ENCODE assay signal across 9 mouse cellular contexts in the genomic region with DNA sequence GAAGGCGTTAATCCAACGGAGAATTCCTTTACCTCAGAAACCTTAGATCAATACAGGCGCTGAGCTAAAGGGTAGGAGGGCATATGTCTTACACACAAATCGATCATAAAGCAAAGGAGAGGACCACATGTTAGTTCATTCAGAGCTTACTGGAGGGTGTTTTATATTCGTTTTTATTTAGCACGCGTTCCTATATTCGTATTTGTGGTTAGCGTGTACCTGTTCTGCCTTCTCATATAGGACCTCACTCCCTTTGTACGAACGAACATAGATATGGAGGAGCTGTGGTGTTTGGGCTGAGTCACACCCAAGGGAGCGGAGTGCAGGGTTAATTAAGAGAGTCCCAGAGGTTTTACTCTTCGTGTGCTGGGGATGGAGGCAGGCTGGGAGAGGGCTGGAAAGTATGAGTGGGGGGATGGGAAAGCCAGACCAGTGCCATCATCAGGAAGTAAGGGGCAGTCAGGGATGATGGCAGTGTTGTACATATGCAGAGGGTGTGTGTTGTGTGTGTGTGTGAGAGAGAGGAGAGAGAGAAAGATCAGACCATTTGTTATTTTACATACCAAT. TPM values are rescaled to one million over a fixed set of nuclear protein-coding genes. Genes with fewer than 3 reads are reported as not detected.
DNase-seq lines count a peak whose midpoint lies in the region; ATAC-seq and TF ChIP-seq lines count a peak whose summit lies in the region.
"Had no signal": no experiment of that assay in that cellular context is flagged by ENCODE, and none has a peak within 500 bp of the region (broad histone marks: within the 10 kb centered on the region; RNA-seq: fewer than 3 reads in every experiment).

No protein-coding gene starts in this region.

- H3K4me1 ChIP-seq in intestine, embryonic 14.5 days (replicated peaks; ENCODE audit: control insufficient read depth, insufficient read depth, low read length): peaks cover 13% of the 10 kb centered on the region
- H3K4me1 ChIP-seq in neural tube, embryonic 15.5 days: peaks cover 18% of the 10 kb centered on the region

- 69% methylated on average over 13 of the region's 13 CpGs for WGBS in intestine, embryonic 14.5 days
- 65% methylated on average over 13 of the region's 13 CpGs for WGBS in neural tube, embryonic 15.5 days

- DNase-seq in cerebellum, postnatal 36 days: no peak
- DNase-seq in left cerebral cortex, adult 2 months (ENCODE audit: extremely low spot score in 1 of 2, low spot score in 2 of 2): peak in 1 of 2 experiments; percentile 34
- no peak for DNase-seq in left cerebral cortex, adult 18-20 months (ENCODE audit: low spot score in 2 of 2)
- no peak for DNase-seq in intestine, embryonic 14.5 days (ENCODE audit: low spot score)
- no peak for DNase-seq in left cerebral cortex, adult 11 months (ENCODE audit: low spot score)
- no peak for DNase-seq in kidney, postnatal 36 days

- TF ChIP-seq CTCF in left cerebral cortex, adult 2 months (IDR thresholded peaks at IDR 0.05): no peak

- peak overlapping the region; percentile 36 for H3K4me3 ChIP-seq in left cerebral cortex, adult 2 months
- no peak overlapping the region; the same call in 1 of the 2 replicates for H3K4me3 ChIP-seq in intestine, embryonic 14.5 days (ENCODE audit: low read depth, low read length)
- H3K4me3 ChIP-seq in neural tube, embryonic 15.5 days (replicated peaks): no peak overlapping the region

- intact Hi-C loops in left cerebral cortex, adult 2 months (cut with DNase I): loop anchor here (2.0 kb wide), 1 partner anchor 23 kb away; a partner anchor contains a TSS

- no peaks in the 10 kb centered on the region for H3K9me3 ChIP-seq in intestine, embryonic 14.5 days (ENCODE audit: control insufficient read depth, low read length)
- H3K9me3 ChIP-seq in neural tube, embryonic 15.5 days (replicated peaks): no peaks in the 10 kb centered on the region

- no peaks in the 10 kb centered on the region for H3K36me3 ChIP-seq in intestine, embryonic 14.5 days (ENCODE audit: control insufficient read depth, insufficient read depth, low read length)
- H3K36me3 ChIP-seq in neural tube, embryonic 15.5 days: no peaks in the 10 kb centered on the region

- H3K9ac ChIP-seq in intestine, embryonic 14.5 days (ENCODE audit: low read length): no peak overlapping the region
- H3K9ac ChIP-seq in neural tube, embryonic 15.5 days (replicated peaks): no peak overlapping the region

- peak; percentile 42; the same call in 1 of the 2 replicates for ATAC-seq in cerebellum, adult (ENCODE audit: insufficient number of reproducible peaks, low FRiP score, low TSS enrichment)
- 0 out of 2 replicates have a peak, but pooled peaks have one; percentile 47 for ATAC-seq in intestine, embryonic 14.5 days (replicated peaks; ENCODE audit: low FRiP score, low TSS enrichment, low read depth)
- ATAC-seq in neural tube, embryonic 15.5 days (ENCODE audit: low FRiP score): peak; percentile 48

- no peaks in the 10 kb centered on the region for H3K27me3 ChIP-seq in intestine, embryonic 14.5 days (replicated peaks; ENCODE audit: control insufficient read depth, insufficient read depth, low read length)
- no peaks in the 10 kb centered on the region for H3K27me3 ChIP-seq in neural tube, embryonic 15.5 days (replicated peaks)

- peak overlapping the region; percentile 29 for H3K4me2 ChIP-seq in intestine, embryonic 14.5 days (ENCODE audit: low read length)
- H3K4me2 ChIP-seq in neural tube, embryonic 15.5 days: peak overlapping the region; percentile 26

- H3K27ac ChIP-seq in left cerebral cortex, adult 2 months: peak overlapping the region; percentile 90
- H3K27ac ChIP-seq in intestine, embryonic 14.5 days (ENCODE audit: low read depth): no peak overlapping the region
- H3K27ac ChIP-seq in neural tube, embryonic 15.5 days (replicated peaks): 0 out of 2 replicates have a peak overlapping the region, but pooled peaks have one; percentile 14
- H3K27ac ChIP-seq: kidney, postnatal 0 days had no signal

RNA-seq across cellular contexts. Expression of a gene that starts 23.5 kb away (rescaled TPM):
- 10 to 100 TPM; 20.1 to 21.5 TPM for total RNA-seq in left cerebral cortex, adult 2 months (2021)
- 10 to 100 TPM; 17.1 to 18.9 TPM for total RNA-seq in left cerebral cortex, adult 18-20 months (2021)
- polyA plus RNA-seq in intestine, embryonic 14.5 days (2014; fragmentation: Nextera tagmentation; extraction: Ambion mirVana): 8.7 and 9.2 TPM in 2 replicates
- 10.3 and 10.7 TPM in 2 replicates for polyA plus RNA-seq in neural tube, embryonic 15.5 days (2015; fragmentation: Nextera tagmentation; extraction: Ambion mirVana)
